Mouse (Mus musculus) kidney, postnatal 0 days (tissue): ENCODE measurements around the gene Tmem104. TPM values are rescaled to one million over a fixed set of nuclear protein-coding genes. Genes with fewer than 3 reads are reported as not detected.

Experiments used
- ATAC-seq: fragments of 200-750 bp; cut with Nextera tagmentation; replicated peaks from 2 replicates; pipeline ENCODE4 v1.8.0; 2017; ENCODE audit warnings: low read depth, moderate number of reproducible peaks, moderate TSS enrichment, moderate library complexity; ENCODE audit not compliant: low FRiP score
- DNase-seq: peaks from one replicate; pipeline ENCODE4 v3.0.0-alpha.2; 2016; ENCODE audit warnings: low spot score
- H3K27ac ChIP-seq: fragments of 300-500 bp; sonication (generic); 2 replicates; pipeline ENCODE4 v1.5.1; 2014; ENCODE audit warnings: mild to moderate bottlenecking
- H3K27me3 ChIP-seq: fragments of 300-500 bp; sonication (generic); 2 replicates; pipeline ENCODE4 v1.6.1; 2014; ENCODE audit warnings: low read length, mixed read lengths; ENCODE audit not compliant: insufficient read depth
- H3K36me3 ChIP-seq: fragments of 300-500 bp; sonication (generic); 2 replicates; pipeline ENCODE4 v1.6.1; 2014; ENCODE audit warnings: low read length, mixed read lengths; ENCODE audit not compliant: insufficient read depth
- H3K4me1 ChIP-seq: fragments of 300-500 bp; sonication (generic); replicated peaks from 2 replicates; pipeline ENCODE4 v1.6.1; 2014; ENCODE audit warnings: antibody characterized with exemption, low read length, mixed read lengths; ENCODE audit not compliant: insufficient read depth
- H3K4me2 ChIP-seq: fragments of 300-500 bp; sonication (generic); 2 replicates; pipeline ENCODE4 v1.6.1; 2014; ENCODE audit warnings: mild to moderate bottlenecking, low read length, moderate library complexity, mixed read lengths
- H3K4me3 ChIP-seq: fragments of 300-500 bp; sonication (generic); replicated peaks from 2 replicates; pipeline ENCODE4 v1.5.1; 2014; ENCODE audit warnings: low read depth, low read length
- H3K9ac ChIP-seq: fragments of 300-500 bp; sonication (generic); 2 replicates; pipeline ENCODE4 v1.6.1; 2014; ENCODE audit warnings: low read depth, low read length
- H3K9me3 ChIP-seq: fragments of 300-500 bp; sonication (generic); replicated peaks from 2 replicates; pipeline ENCODE4 v1.6.1; 2016; ENCODE audit warnings: low read length, inconsistent platforms, mixed read lengths
- CTCF ChIP-seq: IDR thresholded peaks from 2 replicates; pipeline ENCODE4 v1.5.1; 2016; ENCODE audit warnings: antibody characterized with exemption, low read depth, mild to moderate bottlenecking, moderate library complexity
- WGBS: fragments of 180-500 bp; shearing (Covaris S2); extraction: QIAGEN DNeasy Blood & Tissue Kit; methylation state at CpG from one replicate; pipeline ENCODE4 v1.1.7; 2014; 5-methylcytosine and 5-hydroxymethylcytosine counted together
- microRNA-seq: library from miRNA; unstranded; fragments of <30 nt; microRNA quantifications from one replicate; pipeline ENCODE4, GENCODE M21; 2016
- polyA plus RNA-seq: library from polyadenylated mRNA; unstranded; fragments of >200 nt; fragmentation: Nextera tagmentation; extraction: Ambion mirVana; gene quantifications from 2 replicates; pipeline ENCODE4 v1.2.1, GENCODE M21; 2015

Gene Tmem104
- polyA plus RNA-seq, 1 experiment from 2014 or later = 12.0 TPM

DNA sequence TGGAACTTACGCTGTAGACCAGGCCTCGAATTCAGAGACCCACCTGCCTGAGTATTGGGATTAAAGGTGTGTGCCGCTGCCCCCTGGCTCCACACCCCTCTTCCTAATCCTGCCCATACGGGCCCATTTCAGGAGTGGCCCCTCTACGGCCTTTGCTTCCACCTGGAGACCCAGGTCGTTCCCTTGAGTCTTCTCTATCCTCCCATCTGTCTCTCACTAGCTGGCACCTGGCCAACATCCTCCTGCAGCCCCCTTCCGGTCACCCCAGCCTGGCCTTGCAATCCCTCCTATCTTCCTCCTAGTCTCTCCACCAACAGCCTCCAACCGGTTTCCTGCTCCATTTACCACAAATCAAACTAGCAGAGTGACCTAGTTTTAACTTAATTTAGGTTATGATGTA is 102.6 kb downstream of the Tmem104 start:
- no peak for ATAC-seq
- Histone ChIP-seq H3K27ac (no peak overlapping the region), H3K9ac (no peak overlapping the region), H3K4me1 (0 out of 2 replicates have a peak, but pooled peaks cover 5% of the 10 kb centered on the region), H3K27me3 (no peaks in the 10 kb centered on the region), H3K36me3 (no peaks in the 10 kb centered on the region), H3K4me3 (no peak overlapping the region), H3K4me2 (no peak overlapping the region), H3K9me3 (no peaks in the 10 kb centered on the region)
- 62% methylated on average over 8 of the region's 8 CpGs for WGBS
- peak; percentile 35 for DNase-seq
- TF ChIP-seq CTCF = no peak

GRCm38 (mm10) chr11:115290314-115290713 is 103.0 kb downstream of the Tmem104 start:
- DNase-seq (no peak), ATAC-seq (no peak)
- H3K4me3 ChIP-seq = no peak overlapping the region
- H3K9me3 ChIP-seq = no peaks in the 10 kb centered on the region
- H3K36me3 ChIP-seq = no peaks in the 10 kb centered on the region
- H3K4me2 ChIP-seq = no peak overlapping the region
- no peaks in the 10 kb centered on the region for H3K27me3 ChIP-seq
- 0 out of 2 replicates have a peak, but pooled peaks cover 5% of the 10 kb centered on the region for H3K4me1 ChIP-seq
- no peak overlapping the region for H3K27ac ChIP-seq
- no peak for TF ChIP-seq CTCF
- WGBS = 76% methylated on average over 1 of the region's 1 CpGs
- H3K9ac ChIP-seq = no peak overlapping the region

DNA sequence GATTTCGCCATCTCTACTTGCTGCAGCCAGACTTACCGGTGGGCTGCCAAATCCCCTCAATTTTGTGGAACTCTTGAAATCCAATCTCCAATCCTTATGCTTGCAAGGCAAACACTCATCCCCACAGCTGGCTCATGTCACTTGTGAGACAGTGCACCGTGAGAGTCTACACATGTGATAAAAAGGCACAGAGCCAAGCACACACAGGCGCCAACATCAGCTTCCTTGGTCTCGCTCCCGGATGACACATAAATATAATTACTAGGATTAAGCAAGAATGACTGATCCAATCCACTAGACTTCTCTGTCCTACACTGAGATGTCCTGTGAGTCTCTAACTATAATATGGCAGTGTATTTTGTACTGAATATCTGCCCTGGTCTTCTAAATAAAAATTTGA is 103.6 kb downstream of the Tmem104 start:
- Histone ChIP-seq H3K36me3 (no peaks in the 10 kb centered on the region), H3K4me3 (no peak overlapping the region), H3K4me1 (0 out of 2 replicates have a peak, but pooled peaks cover 5% of the 10 kb centered on the region), H3K4me2 (no peak overlapping the region), H3K27ac (no peak overlapping the region), H3K9me3 (no peaks in the 10 kb centered on the region), H3K27me3 (no peaks in the 10 kb centered on the region), H3K9ac (no peak overlapping the region)
- WGBS = 39% methylated on average over 6 of the region's 6 CpGs
- no peak for TF ChIP-seq CTCF
- DNase-seq (peak; percentile 77), ATAC-seq (no peak)

GRCm38 (mm10) chr11:115291503-115291902 is 104.2 kb downstream of the Tmem104 start:
- DNase-seq (no peak), ATAC-seq (no peak)
- Histone ChIP-seq H3K4me3 (no peak overlapping the region), H3K9me3 (no peaks in the 10 kb centered on the region), H3K36me3 (no peaks in the 10 kb centered on the region), H3K27ac (no peak overlapping the region), H3K4me1 (0 out of 2 replicates have a peak, but pooled peaks cover 5% of the 10 kb centered on the region), H3K27me3 (no peaks in the 10 kb centered on the region), H3K4me2 (no peak overlapping the region), H3K9ac (no peak overlapping the region)
- WGBS = 78% methylated on average over 10 of the region's 10 CpGs
- TF ChIP-seq CTCF = no peak

DNA sequence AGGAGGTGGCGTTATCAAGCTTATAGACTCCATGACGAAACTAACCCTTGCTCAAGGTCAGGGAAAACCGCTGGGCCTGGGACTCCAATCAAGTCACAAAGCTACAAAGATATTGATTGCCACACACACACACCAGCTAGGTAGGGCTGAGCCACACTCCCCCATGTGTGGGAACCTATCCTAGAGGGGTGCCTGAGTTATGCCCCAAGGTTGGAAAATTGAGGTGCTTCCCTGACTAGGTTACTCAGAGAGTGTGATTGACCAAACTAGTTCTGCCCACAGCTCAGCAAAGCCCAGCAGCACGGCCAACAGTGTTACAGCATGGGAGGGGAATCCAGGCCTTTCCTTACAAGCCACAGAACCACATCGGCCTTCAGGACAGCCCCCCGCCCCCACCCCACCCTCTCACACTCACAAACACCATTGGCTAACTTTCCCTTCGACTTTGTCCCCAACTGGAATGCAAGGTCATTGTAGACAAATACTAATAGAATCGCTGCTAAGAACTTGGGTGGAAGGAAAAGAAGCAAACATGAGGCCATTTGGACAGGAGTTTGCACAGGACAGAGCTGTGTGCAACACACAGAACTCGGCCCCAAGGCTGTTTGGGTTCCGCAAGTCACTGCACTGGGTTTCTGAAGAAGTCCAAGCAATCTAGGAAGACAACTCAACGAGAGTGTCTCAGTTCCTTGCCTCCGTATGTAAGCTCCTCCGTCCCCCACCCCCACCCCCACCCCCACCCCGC is 105.5 kb downstream of the Tmem104 start:
- no peaks in the 10 kb centered on the region for H3K27me3 ChIP-seq
- no peak for TF ChIP-seq CTCF
- no peak overlapping the region for H3K9ac ChIP-seq
- H3K4me3 ChIP-seq = no peak overlapping the region
- H3K36me3 ChIP-seq = no peaks in the 10 kb centered on the region
- H3K27ac ChIP-seq = peak overlapping the region; percentile 72
- 0 out of 2 replicates have a peak, but pooled peaks cover 12% of the 10 kb centered on the region for H3K4me1 ChIP-seq
- peak; percentile 44; the same call in 1 of the 2 replicates for ATAC-seq
- DNase-seq = peak; percentile 56
- no peak overlapping the region for H3K4me2 ChIP-seq
- H3K9me3 ChIP-seq = no peaks in the 10 kb centered on the region
- 57% methylated on average over 14 of the region's 14 CpGs for WGBS

- 86% methylated on average over 11 of the region's 11 CpGs for WGBS
- Histone ChIP-seq H3K4me3 (no peak overlapping the region), H3K9ac (no peak overlapping the region)
Observed at GRCm38 (mm10) chr11:115295939-115296338, 108.7 kb downstream of the Tmem104 start.

More at GRCm38 (mm10) chr11:115295939-115296338, 108.7 kb downstream of the Tmem104 start:
- Histone ChIP-seq H3K27me3 (no peaks in the 10 kb centered on the region), H3K36me3 (no peaks in the 10 kb centered on the region), H3K9me3 (no peaks in the 10 kb centered on the region), H3K4me2 (no peak overlapping the region), H3K27ac (no peak overlapping the region), H3K4me1 (0 out of 2 replicates have a peak, but pooled peaks cover 10% of the 10 kb centered on the region)
- ATAC-seq (no peak), DNase-seq (no peak)
- no peak for TF ChIP-seq CTCF

Small RNAs within 50 kb of the gene (microRNA-seq; reads per million reads assigned to microRNA genes)
- gene Gm25837 = not detected

Other genes starting within 250 kb of the Tmem104 start
- gene Cd300c, start 218.3 kb upstream of the Tmem104 start, polyA plus RNA-seq = not detected in 2 replicates
- 0.22 and 0.23 TPM in 2 replicates for gene Cd300ld, start 197.6 kb upstream of the Tmem104 start, polyA plus RNA-seq
- 3.6 and 3.7 TPM in 2 replicates for gene Cd300c2, start 185.6 kb upstream of the Tmem104 start, polyA plus RNA-seq
- 0.52 TPM in 1 of 2 replicates, not detected in the other for gene Cd300ld2, start 171.3 kb upstream of the Tmem104 start, polyA plus RNA-seq
- gene Cd300ld4, start 160.5 kb upstream of the Tmem104 start, polyA plus RNA-seq = not detected in 2 replicates
- not detected in 2 replicates for gene Cd300ld5, start 149.7 kb upstream of the Tmem104 start, polyA plus RNA-seq
- not detected in 2 replicates for gene Cd300ld3, start 139.1 kb upstream of the Tmem104 start, polyA plus RNA-seq
- gene Cd300e, start 125.3 kb upstream of the Tmem104 start, polyA plus RNA-seq = not detected in 2 replicates
- 1.8 and 2.2 TPM in 2 replicates for gene Rab37, start 96.1 kb upstream of the Tmem104 start, polyA plus RNA-seq
- 0.33 TPM in 2 replicates for gene Cd300lf, start 53.5 kb upstream of the Tmem104 start, polyA plus RNA-seq
- gene Slc9a3r1, start 24.1 kb upstream of the Tmem104 start, polyA plus RNA-seq = 163 and 172 TPM in 2 replicates
- 26.8 TPM in 2 replicates for gene Nat9, start 372 bp downstream of the Tmem104 start, polyA plus RNA-seq
- gene Grin2c, start 79.8 kb downstream of the Tmem104 start, polyA plus RNA-seq = not detected in 2 replicates
- gene Fdxr, start 89.6 kb downstream of the Tmem104 start, polyA plus RNA-seq = 10.0 and 12.2 TPM in 2 replicates
- gene Fads6, start 110.2 kb downstream of the Tmem104 start, polyA plus RNA-seq = 0.92 and 1.1 TPM in 2 replicates
- gene Otop2, start 119.7 kb downstream of the Tmem104 start, polyA plus RNA-seq = not detected in 2 replicates
- gene Ush1g, start 134.6 kb downstream of the Tmem104 start, polyA plus RNA-seq = 0.05 TPM in 1 of 2 replicates, not detected in the other
- gene Otop3, start 147.2 kb downstream of the Tmem104 start, polyA plus RNA-seq = not detected in 2 replicates
- 4.5 and 5.4 TPM in 2 replicates for gene Hid1, start 180.3 kb downstream of the Tmem104 start, polyA plus RNA-seq
- gene Cdr2l, start 194.4 kb downstream of the Tmem104 start, polyA plus RNA-seq = 7.6 and 7.8 TPM in 2 replicates
- gene Mrpl58, start 216.3 kb downstream of the Tmem104 start, polyA plus RNA-seq = 225 and 232 TPM in 2 replicates
- gene Atp5h, start 232.5 kb downstream of the Tmem104 start, polyA plus RNA-seq = 1,541 and 1,578 TPM in 2 replicates
- gene Kctd2, start 232.6 kb downstream of the Tmem104 start, polyA plus RNA-seq = 19.8 and 22.2 TPM in 2 replicates